Mouse (Mus musculus): Measurements from ENCODE around the gene Pex3. TPM values are rescaled to one million over a fixed set of nuclear protein-coding genes. Genes with fewer than 3 reads are reported as not detected.

Pex3 gene
- polyA plus RNA-seq (2014; fragmentation: Illumina TruSeq; extraction: RNeasy Lipid Tissue Mini Kit (QIAGEN cat#74804); ENCODE audit: low read depth, low replicate concordance): 96.8 TPM

DNA sequence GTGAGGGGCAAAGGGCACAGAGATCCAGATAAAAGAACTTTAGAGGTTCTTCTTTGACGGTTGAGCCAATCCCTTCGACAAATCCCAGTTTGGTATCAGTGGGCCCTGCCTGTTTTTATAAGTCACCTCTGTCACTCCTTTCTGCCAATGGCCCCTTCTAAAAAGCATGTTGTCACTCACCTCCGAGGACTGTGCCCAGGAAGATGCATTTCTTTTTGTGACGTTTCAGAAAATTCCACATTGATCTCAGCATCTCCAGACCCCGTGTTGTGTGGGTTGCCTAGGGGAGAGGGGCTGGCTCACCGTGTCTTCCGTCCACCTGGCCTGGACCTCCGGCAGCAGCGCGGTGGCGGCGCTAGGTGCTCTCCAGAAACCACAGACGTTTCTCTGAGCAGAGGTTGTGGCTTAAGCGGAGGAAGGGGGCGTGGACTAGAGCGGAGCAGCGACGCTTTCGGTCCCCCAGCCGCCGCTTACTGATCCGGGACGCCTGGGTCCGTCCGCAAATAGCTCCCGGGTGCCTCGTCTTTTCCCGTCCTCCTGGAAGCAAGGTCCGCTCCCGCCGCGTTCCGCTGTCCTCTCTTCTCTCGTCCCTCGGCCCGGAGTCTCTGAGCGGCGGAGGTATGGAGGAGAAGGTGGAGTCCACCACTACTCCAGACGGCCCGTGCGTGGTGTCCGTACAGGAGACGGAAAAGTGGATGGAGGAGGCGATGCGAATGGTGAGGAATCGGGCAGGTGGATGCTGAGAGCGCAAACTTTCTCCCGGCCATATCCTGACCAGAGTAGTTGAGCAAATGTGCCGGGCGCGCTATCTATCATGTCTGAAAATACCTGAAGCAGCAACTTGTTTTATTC lies at the start of gene Pex3, which contains the start of gene Adat2:
Gene Pex3, minus strand, starts transcription at position 497 of the 852 bp plus-strand sequence.
Gene Adat2, plus strand, starts transcription at position 249 of the 852 bp plus-strand sequence.

DNA sequence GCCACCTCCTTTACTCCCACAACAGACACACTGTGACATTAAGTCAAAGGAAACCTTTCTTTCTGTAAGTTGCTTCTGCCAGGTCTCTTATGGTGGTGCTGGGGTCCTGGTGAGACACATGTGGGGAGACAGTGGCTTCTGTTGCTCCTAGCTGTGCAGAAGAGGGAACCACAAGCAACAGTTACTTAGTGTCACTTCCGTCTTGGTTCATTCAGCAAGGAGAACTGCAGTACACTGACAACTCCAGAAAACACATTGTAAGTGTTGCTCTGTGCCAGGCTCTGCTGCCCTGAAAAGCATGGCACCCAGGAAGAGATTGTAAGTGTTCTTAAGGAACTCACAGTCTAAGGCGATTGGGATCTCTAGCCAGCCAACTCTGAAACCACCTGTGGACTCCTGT lies 53.6 kb downstream of the Pex3 start, which contains the start of gene Fuca2:
Gene Fuca2, plus strand, starts transcription at position 210 of the 400 bp plus-strand sequence.

Other genes with a start within 250 kb of the Pex3 start
- gene Phactr2, start 78.7 kb downstream of the Pex3 start, polyA plus RNA-seq (2014; fragmentation: Illumina TruSeq; extraction: RNeasy Lipid Tissue Mini Kit (QIAGEN cat#74804); ENCODE audit: low read depth, low replicate concordance): 34.4 TPM
- 1,084 TPM for gene Fuca2, start 53.6 kb downstream of the Pex3 start, polyA plus RNA-seq (2014; fragmentation: Illumina TruSeq; extraction: RNeasy Lipid Tissue Mini Kit (QIAGEN cat#74804); ENCODE audit: low read depth, low replicate concordance)
- gene Adat2, start 248 bp downstream of the Pex3 start, polyA plus RNA-seq (2014; fragmentation: Illumina TruSeq; extraction: RNeasy Lipid Tissue Mini Kit (QIAGEN cat#74804); ENCODE audit: low read depth, low replicate concordance): 3.0 TPM

Data from kidney, adult 10 weeks (tissue).